ENCODE assay signal across 16 mouse cellular contexts in the genomic region with DNA sequence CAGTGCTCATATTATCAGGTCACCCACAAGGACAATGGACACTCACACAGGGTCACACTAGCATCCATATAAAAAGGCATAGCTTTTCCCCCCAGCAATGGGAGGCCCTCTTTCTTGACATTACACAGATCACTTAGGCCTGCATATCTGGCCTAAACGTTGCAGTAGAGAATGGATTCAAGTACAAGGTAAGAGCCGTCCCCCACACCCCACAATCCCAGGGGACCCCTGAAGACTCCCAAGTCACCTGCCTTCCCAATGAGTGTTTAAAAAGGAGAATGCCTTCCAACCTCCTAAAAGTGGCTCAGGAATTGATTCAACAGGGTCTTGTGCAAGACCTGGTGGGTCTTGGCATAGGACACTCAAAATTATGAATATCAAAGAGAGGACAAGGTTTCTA. TPM values are rescaled to one million over a fixed set of nuclear protein-coding genes. Genes with fewer than 3 reads are reported as not detected.
"Had no signal": no experiment of that assay in that cellular context is flagged by ENCODE, and none has a peak within 500 bp of the region (broad histone marks: within the 10 kb centered on the region; RNA-seq: fewer than 3 reads in every experiment).

No protein-coding gene starts in this region.

- H3K9me3 ChIP-seq: limb, embryonic 12.5 days; limb, embryonic 15.5 days had no signal

- DNase-seq: kidney, postnatal 14 days; kidney, postnatal 4 days; left cerebral cortex, postnatal 4 days; liver, postnatal 0 days; lung, embryonic 14.5 days; midbrain, embryonic 14.5 days; thymus, adult 18-20 months; thymus, postnatal 36 days had no signal

- H3K4me2 ChIP-seq: limb, embryonic 12.5 days; limb, embryonic 15.5 days; liver, embryonic 11.5 days; lung, embryonic 14.5 days had no signal

- ATAC-seq: liver, postnatal 0 days; lung, postnatal 0 days had no signal

- H3K27ac ChIP-seq: limb, embryonic 12.5 days; limb, embryonic 15.5 days; liver, embryonic 14.5 days; macrophage had no signal

- H3K4me3 ChIP-seq: limb, embryonic 12.5 days; limb, embryonic 15.5 days had no signal

- H3K36me3 ChIP-seq: limb, embryonic 12.5 days; limb, embryonic 15.5 days had no signal

- H3K9ac ChIP-seq: limb, embryonic 12.5 days; limb, embryonic 15.5 days; liver, embryonic 14.5 days; liver, postnatal 0 days; lung, embryonic 14.5 days had no signal

RNA-seq across cellular contexts. Expression of a gene that starts 2.7 kb away (rescaled TPM):
- polyA plus RNA-seq: lung, embryonic 14.5 days; lung, postnatal 0 days; macrophage; midbrain, embryonic 14.5 days; midbrain, postnatal 0 days; spleen, adult 2 months had no signal
